Mouse (Mus musculus) neutrophil, adult 65 days (primary cell): Measurements from ENCODE around the gene Thoc6. TPM values are rescaled to one million over a fixed set of nuclear protein-coding genes. Genes with fewer than 3 reads are reported as not detected.

Experiments
- total RNA-seq: library from RNA; stranded (reverse); gene quantifications from 2 replicates; pipeline ENCODE4 v1.2.4, GENCODE M21; 2023

Thoc6 gene
- total RNA-seq = 14.7 and 18.6 TPM in 2 replicates

GRCm38 (mm10) chr17:23673424-23674073 lies at the start of gene Thoc6, which contains the start of gene Hcfc1r1:
TSS of gene Thoc6 (minus strand) at chr17:23673882.
TSS of gene Hcfc1r1 (plus strand) at chr17:23673596.

GRCm38 (mm10) chr17:23722376-23723125 lies 48.9 kb upstream of the Thoc6 start, which contains the start of gene 1520401A03Rik:
TSS of gene 1520401A03Rik (minus strand) at chr17:23722783.

GRCm38 (mm10) chr17:23683856-23684672 lies 10.4 kb upstream of the Thoc6 start, which contains the start of gene Cldn9:
TSS of gene Cldn9 (minus strand) at chr17:23684026.

GRCm38 (mm10) chr17:23679127-23679835 lies 5.6 kb upstream of the Thoc6 start, which contains the start of gene Cldn6:
TSS of gene Cldn6 (plus strand) at chr17:23679249.

GRCm38 (mm10) chr17:23677236-23677679 lies 3.6 kb upstream of the Thoc6 start, which contains the start of gene Tnfrsf12a:
TSS of gene Tnfrsf12a (minus strand) at chr17:23677468.

GRCm38 (mm10) chr17:23660117-23660875 lies 13.4 kb downstream of the Thoc6 start, which contains the start of gene Bicdl2:
TSS of gene Bicdl2 (plus strand) at chr17:23660506.

GRCm38 (mm10) chr17:23644613-23645495 lies 28.8 kb downstream of the Thoc6 start, which contains the start of gene Mmp25:
TSS of gene Mmp25 (minus strand) at chr17:23645277.

Other genes with a start within 250 kb of the Thoc6 start
- gene Vmn2r117, start 194.2 kb downstream of the Thoc6 start, total RNA-seq = not detected in 2 replicates
- 1.4 and 2.5 TPM in 2 replicates for gene Zfp213, start 109.6 kb downstream of the Thoc6 start, total RNA-seq
- not detected in 2 replicates for gene Zfp13, start 74.4 kb downstream of the Thoc6 start, total RNA-seq
- 0.27 TPM in 1 of 2 replicates, not detected in the other for gene Zscan10, start 73.0 kb downstream of the Thoc6 start, total RNA-seq
- 177 and 198 TPM in 2 replicates for gene Mmp25, start 28.6 kb downstream of the Thoc6 start, total RNA-seq
- 2.2 and 2.5 TPM in 2 replicates for gene Bicdl2, start 13.4 kb downstream of the Thoc6 start, total RNA-seq
- gene Hcfc1r1, start 286 bp downstream of the Thoc6 start, total RNA-seq = 50.8 and 57.7 TPM in 2 replicates
- 12.7 and 14.8 TPM in 2 replicates for gene Tnfrsf12a, start 3.6 kb upstream of the Thoc6 start, total RNA-seq
- not detected in 2 replicates for gene Cldn6, start 5.4 kb upstream of the Thoc6 start, total RNA-seq
- gene Cldn9, start 10.1 kb upstream of the Thoc6 start, total RNA-seq = not detected in 2 replicates
- gene 1520401A03Rik, start 48.9 kb upstream of the Thoc6 start, total RNA-seq = 0.28 TPM in 1 of 2 replicates, not detected in the other
- gene Pkmyt1, start 52.5 kb upstream of the Thoc6 start, total RNA-seq = 39.1 and 51.5 TPM in 2 replicates
- gene Paqr4, start 67.0 kb upstream of the Thoc6 start, total RNA-seq = 2.1 and 2.5 TPM in 2 replicates
- gene Kremen2, start 72.0 kb upstream of the Thoc6 start, total RNA-seq = not detected in 2 replicates
- 6.7 and 7.9 TPM in 2 replicates for gene Flywch1, start 97.7 kb upstream of the Thoc6 start, total RNA-seq
- gene Flywch2, start 112.2 kb upstream of the Thoc6 start, total RNA-seq = not detected in 2 replicates
- gene Srrm2, start 116.7 kb upstream of the Thoc6 start, total RNA-seq = 630 and 877 TPM in 2 replicates
- gene Elob, start 155.3 kb upstream of the Thoc6 start, total RNA-seq = 121 and 182 TPM in 2 replicates
- not detected in 2 replicates for gene Prss33, start 162.2 kb upstream of the Thoc6 start, total RNA-seq
- not detected in 2 replicates for gene Prss32, start 170.0 kb upstream of the Thoc6 start, total RNA-seq
- not detected in 2 replicates for gene Prss41, start 170.3 kb upstream of the Thoc6 start, total RNA-seq
- not detected in 2 replicates for gene Prss21, start 194.2 kb upstream of the Thoc6 start, total RNA-seq
- gene Dcpp1, start 207.0 kb upstream of the Thoc6 start, total RNA-seq = not detected in 2 replicates
- gene Dcpp2, start 207.0 kb upstream of the Thoc6 start, total RNA-seq = not detected in 2 replicates
- gene Dcpp3, start 243.6 kb upstream of the Thoc6 start, total RNA-seq = not detected in 2 replicates